Mouse (Mus musculus): ENCODE data around the gene Serpinh1.

DNA sequence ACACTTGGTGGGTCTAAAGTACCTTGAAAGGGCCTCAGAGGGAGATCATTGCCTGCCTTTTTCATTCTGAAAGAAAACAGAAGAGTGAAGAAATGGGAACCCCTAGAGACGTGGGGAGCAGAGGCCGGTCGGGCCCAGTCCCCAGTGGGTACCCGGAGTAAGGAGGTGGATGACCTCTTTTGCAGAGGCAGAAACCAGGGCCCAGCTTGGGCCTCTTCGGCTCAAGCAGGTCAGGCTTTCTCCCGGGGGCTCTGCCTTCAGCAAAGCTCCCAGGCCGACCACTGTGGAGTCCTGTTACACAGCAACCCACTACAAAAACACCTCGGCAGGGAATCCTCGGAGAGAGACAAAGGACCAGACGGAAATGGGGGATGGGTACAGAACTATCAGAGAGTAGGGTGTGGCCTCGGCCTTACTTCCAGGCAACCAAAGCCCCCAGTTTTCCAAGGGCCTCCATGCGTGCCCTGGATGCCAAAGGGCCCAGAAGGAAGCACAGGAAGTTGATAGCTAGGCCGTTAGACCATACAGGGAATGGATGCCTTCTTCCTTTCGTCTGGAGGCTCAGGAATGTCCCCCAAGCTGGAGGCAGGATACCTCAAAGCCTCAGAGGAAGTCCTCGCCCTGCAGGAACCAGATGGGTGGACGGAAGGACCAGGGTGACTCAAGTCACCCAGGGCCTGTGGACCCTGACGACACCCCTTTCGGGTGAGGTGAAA, 1.1 kb downstream of the Serpinh1 start:
- TF ChIP-seq CTCF (IDR thresholded peaks at IDR 0.05): no peak
- TF ChIP-seq EP300 (IDR thresholded peaks at IDR 0.05): no peak; the same call in 1 of the 2 replicates
